Mouse (Mus musculus): ENCODE measurements at regions not wholly inside any gene's neighbourhood (a gene's known extent, or its start where the extent isn't known, plus 50 kb on each side); places are given as distances from the start of the nearest gene placed in this dataset.
A peak's percentile ranks its signal among the peaks of the same experiment; 100 is the strongest.

GRCm38 (mm10) chr11:24371963-24372362 lies 294.1 kb downstream of the Bcl11a start:
- Histone ChIP-seq H3K4me3 (ENCODE audit: low read depth, low read length) (no peak overlapping the region), H3K9me3 (replicated peaks; ENCODE audit: control insufficient read depth, low read length, poor library complexity, severe bottlenecking) (no peaks in the 10 kb centered on the region), H3K4me2 (ENCODE audit: low read length) (no peak overlapping the region), H3K9ac (ENCODE audit: low read depth, low read length) (no peak overlapping the region), H3K36me3 (ENCODE audit: control insufficient read depth, insufficient read depth, low read length) (no peaks in the 10 kb centered on the region), H3K4me1 (ENCODE audit: control insufficient read depth, insufficient read depth, low read length) (peaks cover 28% of the 10 kb centered on the region), H3K27ac (ENCODE audit: low read length) (peak overlapping the region; percentile 40; the same call in 1 of the 2 replicates), H3K27me3 (ENCODE audit: control insufficient read depth, insufficient read depth, low read depth, low read length) (no peaks in the 10 kb centered on the region)
- 31% methylated on average over 8 of the region's 8 CpGs for WGBS
- ATAC-seq: 0 out of 2 replicates have a peak, but pooled peaks have one; percentile 5

- Histone ChIP-seq H3K4me3 (ENCODE audit: low read depth, low read length) (no peak overlapping the region), H3K9me3 (replicated peaks; ENCODE audit: control insufficient read depth, low read length, poor library complexity, severe bottlenecking) (no peaks in the 10 kb centered on the region), H3K27ac (ENCODE audit: low read length) (peak overlapping the region; percentile 40; the same call in 1 of the 2 replicates), H3K27me3 (ENCODE audit: control insufficient read depth, insufficient read depth, low read depth, low read length) (no peaks in the 10 kb centered on the region), H3K36me3 (ENCODE audit: control insufficient read depth, insufficient read depth, low read length) (no peaks in the 10 kb centered on the region), H3K4me2 (ENCODE audit: low read length) (no peak overlapping the region), H3K4me1 (ENCODE audit: control insufficient read depth, insufficient read depth, low read length) (peaks cover 28% of the 10 kb centered on the region), H3K9ac (ENCODE audit: low read depth, low read length) (no peak overlapping the region)
- ATAC-seq: no peak
- 46% methylated on average over 5 of the region's 5 CpGs for WGBS
These were observed 294.8 kb downstream of the Bcl11a start for GRCm38 (mm10) chr11:24372616-24373015.

GRCm38 (mm10) chr11:24373301-24373700 lies 295.4 kb downstream of the Bcl11a start:
- H3K36me3 ChIP-seq (ENCODE audit: control insufficient read depth, insufficient read depth, low read length): no peaks in the 10 kb centered on the region
- no peak for ATAC-seq
- H3K9me3 ChIP-seq (replicated peaks; ENCODE audit: control insufficient read depth, low read length, poor library complexity, severe bottlenecking): no peaks in the 10 kb centered on the region
- H3K4me3 ChIP-seq (ENCODE audit: low read depth, low read length): no peak overlapping the region
- H3K9ac ChIP-seq (ENCODE audit: low read depth, low read length): no peak overlapping the region
- no peak overlapping the region for H3K27ac ChIP-seq (ENCODE audit: low read length)
- H3K4me2 ChIP-seq (ENCODE audit: low read length): no peak overlapping the region
- peaks cover 28% of the 10 kb centered on the region for H3K4me1 ChIP-seq (ENCODE audit: control insufficient read depth, insufficient read depth, low read length)
- no peaks in the 10 kb centered on the region for H3K27me3 ChIP-seq (ENCODE audit: control insufficient read depth, insufficient read depth, low read depth, low read length)
- WGBS: 47% methylated on average over 4 of the region's 4 CpGs

- no peaks in the 10 kb centered on the region for H3K9me3 ChIP-seq (replicated peaks; ENCODE audit: control insufficient read depth, low read length, poor library complexity, severe bottlenecking)
- no peak for ATAC-seq
- WGBS: 73% methylated on average over 2 of the region's 2 CpGs
- no peak overlapping the region for H3K4me2 ChIP-seq (ENCODE audit: low read length)
- no peak overlapping the region for H3K9ac ChIP-seq (ENCODE audit: low read depth, low read length)
- peaks cover 4% of the 10 kb centered on the region for H3K4me1 ChIP-seq (ENCODE audit: control insufficient read depth, insufficient read depth, low read length)
- no peak overlapping the region for H3K4me3 ChIP-seq (ENCODE audit: low read depth, low read length)
- no peak overlapping the region for H3K27ac ChIP-seq (ENCODE audit: low read length)
- H3K36me3 ChIP-seq (ENCODE audit: control insufficient read depth, insufficient read depth, low read length): no peaks in the 10 kb centered on the region
- no peaks in the 10 kb centered on the region for H3K27me3 ChIP-seq (ENCODE audit: control insufficient read depth, insufficient read depth, low read depth, low read length)
These were observed 299.7 kb downstream of the Bcl11a start for GRCm38 (mm10) chr11:24377530-24377929.

- Histone ChIP-seq H3K4me1 (ENCODE audit: control insufficient read depth, insufficient read depth, low read length) (no peaks in the 10 kb centered on the region), H3K27me3 (ENCODE audit: control insufficient read depth, insufficient read depth, low read depth, low read length) (no peaks in the 10 kb centered on the region), H3K9me3 (replicated peaks; ENCODE audit: control insufficient read depth, low read length, poor library complexity, severe bottlenecking) (no peaks in the 10 kb centered on the region), H3K27ac (ENCODE audit: low read length) (no peak overlapping the region), H3K36me3 (ENCODE audit: control insufficient read depth, insufficient read depth, low read length) (no peaks in the 10 kb centered on the region), H3K4me3 (ENCODE audit: low read depth, low read length) (no peak overlapping the region), H3K9ac (ENCODE audit: low read depth, low read length) (no peak overlapping the region), H3K4me2 (ENCODE audit: low read length) (no peak overlapping the region)
- ATAC-seq: no peak
- WGBS: 13% methylated on average over 5 of the region's 5 CpGs
These were observed 312.7 kb downstream of the Bcl11a start for GRCm38 (mm10) chr11:24390578-24390977.

- Histone ChIP-seq H3K9ac (ENCODE audit: low read depth, low read length) (no peak overlapping the region), H3K4me1 (ENCODE audit: control insufficient read depth, insufficient read depth, low read length) (no peaks in the 10 kb centered on the region), H3K4me3 (ENCODE audit: low read depth, low read length) (no peak overlapping the region), H3K9me3 (replicated peaks; ENCODE audit: control insufficient read depth, low read length, poor library complexity, severe bottlenecking) (no peaks in the 10 kb centered on the region), H3K4me2 (ENCODE audit: low read length) (no peak overlapping the region), H3K27ac (ENCODE audit: low read length) (no peak overlapping the region), H3K27me3 (ENCODE audit: control insufficient read depth, insufficient read depth, low read depth, low read length) (no peaks in the 10 kb centered on the region), H3K36me3 (ENCODE audit: control insufficient read depth, insufficient read depth, low read length) (no peaks in the 10 kb centered on the region)
- no peak for ATAC-seq
- 73% methylated on average over 1 of the region's 1 CpGs for WGBS
These were observed 313.5 kb downstream of the Bcl11a start for GRCm38 (mm10) chr11:24391385-24391784.

GRCm38 (mm10) chr11:24395478-24395877 lies 317.6 kb downstream of the Bcl11a start:
- Histone ChIP-seq H3K27ac (ENCODE audit: low read length) (no peak overlapping the region), H3K9ac (ENCODE audit: low read depth, low read length) (no peak overlapping the region), H3K4me2 (ENCODE audit: low read length) (no peak overlapping the region), H3K4me1 (ENCODE audit: control insufficient read depth, insufficient read depth, low read length) (no peaks in the 10 kb centered on the region), H3K9me3 (replicated peaks; ENCODE audit: control insufficient read depth, low read length, poor library complexity, severe bottlenecking) (no peaks in the 10 kb centered on the region), H3K36me3 (ENCODE audit: control insufficient read depth, insufficient read depth, low read length) (no peaks in the 10 kb centered on the region), H3K4me3 (ENCODE audit: low read depth, low read length) (no peak overlapping the region), H3K27me3 (ENCODE audit: control insufficient read depth, insufficient read depth, low read depth, low read length) (no peaks in the 10 kb centered on the region)
- WGBS: 91% methylated on average over 2 of the region's 2 CpGs
- ATAC-seq: no peak

GRCm38 (mm10) chr11:24396911-24397310 lies 319.1 kb downstream of the Bcl11a start:
- H3K9me3 ChIP-seq (replicated peaks; ENCODE audit: control insufficient read depth, low read length, poor library complexity, severe bottlenecking): no peaks in the 10 kb centered on the region
- H3K9ac ChIP-seq (ENCODE audit: low read depth, low read length): no peak overlapping the region
- no peak overlapping the region for H3K4me3 ChIP-seq (ENCODE audit: low read depth, low read length)
- no peak overlapping the region for H3K27ac ChIP-seq (ENCODE audit: low read length)
- no peaks in the 10 kb centered on the region for H3K36me3 ChIP-seq (ENCODE audit: control insufficient read depth, insufficient read depth, low read length)
- 89% methylated on average over 5 of the region's 5 CpGs for WGBS
- H3K4me1 ChIP-seq (ENCODE audit: control insufficient read depth, insufficient read depth, low read length): no peaks in the 10 kb centered on the region
- H3K27me3 ChIP-seq (ENCODE audit: control insufficient read depth, insufficient read depth, low read depth, low read length): no peaks in the 10 kb centered on the region
- ATAC-seq: no peak
- no peak overlapping the region for H3K4me2 ChIP-seq (ENCODE audit: low read length)

- Histone ChIP-seq H3K4me2 (ENCODE audit: low read length) (no peak overlapping the region), H3K27me3 (ENCODE audit: control insufficient read depth, insufficient read depth, low read depth, low read length) (no peaks in the 10 kb centered on the region), H3K4me3 (ENCODE audit: low read depth, low read length) (no peak overlapping the region), H3K9me3 (replicated peaks; ENCODE audit: control insufficient read depth, low read length, poor library complexity, severe bottlenecking) (no peaks in the 10 kb centered on the region), H3K27ac (ENCODE audit: low read length) (no peak overlapping the region), H3K4me1 (ENCODE audit: control insufficient read depth, insufficient read depth, low read length) (no peaks in the 10 kb centered on the region), H3K36me3 (ENCODE audit: control insufficient read depth, insufficient read depth, low read length) (no peaks in the 10 kb centered on the region), H3K9ac (ENCODE audit: low read depth, low read length) (no peak overlapping the region)
- no peak for ATAC-seq
- 58% methylated on average over 1 of the region's 1 CpGs for WGBS
These were observed 319.9 kb downstream of the Bcl11a start for GRCm38 (mm10) chr11:24397710-24398109.
